Comparison of ENCODE assay signal across 14 mouse cellular contexts in the genomic region with DNA sequence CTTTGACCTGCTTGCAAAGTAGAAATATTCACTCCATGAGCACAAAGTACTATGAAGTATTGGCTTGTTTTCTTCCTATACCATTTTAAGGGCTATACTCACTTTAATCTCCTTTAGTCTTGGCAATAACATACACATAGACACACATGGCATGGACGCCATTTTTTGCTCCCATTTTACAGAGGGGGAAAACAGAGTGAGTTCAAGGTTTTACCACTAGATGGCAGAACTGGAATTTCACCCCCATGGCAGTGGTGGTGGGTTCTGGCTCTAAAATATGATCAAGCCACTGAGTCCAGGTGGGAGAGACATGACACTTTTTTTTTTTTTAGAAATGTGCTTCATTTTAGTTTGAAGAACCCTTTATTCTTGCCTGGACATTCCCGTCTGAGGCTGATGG. TPM values are rescaled to one million over a fixed set of nuclear protein-coding genes. Genes with fewer than 3 reads are reported as not detected.
A peak's percentile ranks its signal among the peaks of the same experiment; 100 is the strongest.
DNase-seq lines count a peak whose midpoint lies in the region; ATAC-seq and TF ChIP-seq lines count a peak whose summit lies in the region.
"Had no signal": no experiment of that assay in that cellular context is flagged by ENCODE, and none has a peak within 500 bp of the region (broad histone marks: within the 10 kb centered on the region; RNA-seq: fewer than 3 reads in every experiment).

No protein-coding gene starts in this region.

- no peaks in the 10 kb centered on the region for H3K9me3 ChIP-seq in intestine, postnatal 0 days (ENCODE audit: control insufficient read depth)
- H3K9me3 ChIP-seq in intestine, embryonic 16.5 days (ENCODE audit: control insufficient read depth, low read length), result no peaks in the 10 kb centered on the region
- H3K9me3 ChIP-seq in forebrain, embryonic 13.5 days (replicated peaks), result no peaks in the 10 kb centered on the region
- H3K9me3 ChIP-seq: heart, embryonic 12.5 days; limb, embryonic 15.5 days; midbrain, embryonic 15.5 days had no signal

- peaks cover 29% of the 10 kb centered on the region for H3K27me3 ChIP-seq in intestine, postnatal 0 days (replicated peaks; ENCODE audit: control insufficient read depth, insufficient read depth, low read length)
- H3K27me3 ChIP-seq in intestine, embryonic 16.5 days (replicated peaks; ENCODE audit: control insufficient read depth, insufficient read depth, low read length), result peaks cover 21% of the 10 kb centered on the region; the same call in 1 of the 2 replicates
- H3K27me3 ChIP-seq in thymus, adult 2 months (ENCODE audit: control insufficient read depth, insufficient read depth, low read length), result no peaks in the 10 kb centered on the region; the same call in 1 of the 2 replicates
- peaks cover 26% of the 10 kb centered on the region for H3K27me3 ChIP-seq in forebrain, embryonic 13.5 days
- H3K27me3 ChIP-seq: midbrain, embryonic 15.5 days had no signal

- H3K27ac ChIP-seq in intestine, postnatal 0 days (ENCODE audit: low read depth, low read length), result no peak overlapping the region
- H3K27ac ChIP-seq in intestine, embryonic 16.5 days (ENCODE audit: low read length), result no peak overlapping the region
- no peak overlapping the region for H3K27ac ChIP-seq in thymus, adult 2 months (ENCODE audit: control insufficient read depth, insufficient read depth, low read length)
- H3K27ac ChIP-seq in forebrain, embryonic 13.5 days, result no peak overlapping the region
- H3K27ac ChIP-seq: hindbrain, embryonic 14.5 days; limb, embryonic 15.5 days; midbrain, embryonic 15.5 days had no signal

- TF ChIP-seq CTCF in intestine, postnatal 0 days (IDR thresholded peaks at IDR 0.05; ENCODE audit: low read depth), result 0 out of 2 replicates have a peak, but pooled peaks have one; percentile 27
- TF ChIP-seq CTCF in thymus, adult 2 months (IDR thresholded peaks at IDR 0.05; ENCODE audit: borderline replicate concordance, control insufficient read depth, extremely low read depth, insufficient read depth, low read length, poor library complexity), result no peak

- WGBS in intestine, postnatal 0 days, result 69% methylated on average over 2 of the region's 2 CpGs
- 76% methylated on average over 2 of the region's 2 CpGs for WGBS in intestine, embryonic 16.5 days
- WGBS in thymus, adult 2 months, result 78% methylated on average over 2 of the region's 2 CpGs
- 63% methylated on average over 2 of the region's 2 CpGs for WGBS in forebrain, embryonic 13.5 days

- TF ChIP-seq POLR2A in thymus, adult 2 months (IDR thresholded peaks at IDR 0.05; ENCODE audit: control insufficient read depth, extremely low read depth, insufficient read depth, low read length, poor library complexity), result no peak

- no peak overlapping the region for H3K9ac ChIP-seq in intestine, postnatal 0 days (ENCODE audit: low read depth, low read length)
- no peak overlapping the region for H3K9ac ChIP-seq in intestine, embryonic 16.5 days (ENCODE audit: low read depth, low read length)
- no peak overlapping the region for H3K9ac ChIP-seq in forebrain, embryonic 13.5 days
- H3K9ac ChIP-seq: heart, embryonic 12.5 days; hindbrain, embryonic 14.5 days; limb, embryonic 15.5 days; midbrain, embryonic 15.5 days had no signal

- DNase-seq in thymus, adult 2 months, result peak; percentile 31
- DNase-seq in thymus, adult 18-20 months, result no peak
- peak; percentile 71 for DNase-seq in R1 (ENCODE audit: low read depth, low spot score)
- DNase-seq in heart, adult 9 months (ENCODE audit: low spot score in 2 of 2), result no peak
- DNase-seq: kidney, postnatal 14 days; retina, postnatal 1 day had no signal

- ATAC-seq in intestine, postnatal 0 days, result no peak
- ATAC-seq in intestine, embryonic 16.5 days, result no peak
- no peak for ATAC-seq in forebrain, embryonic 13.5 days
- ATAC-seq: midbrain, embryonic 15.5 days; Patski had no signal

- no peak overlapping the region for H3K4me3 ChIP-seq in intestine, postnatal 0 days (ENCODE audit: low read depth, low read length)
- no peak overlapping the region for H3K4me3 ChIP-seq in intestine, embryonic 16.5 days (ENCODE audit: low read length)
- H3K4me3 ChIP-seq in thymus, adult 2 months (ENCODE audit: control insufficient read depth, insufficient read depth, low read length), result no peak overlapping the region
- no peak overlapping the region for H3K4me3 ChIP-seq in forebrain, embryonic 13.5 days
- H3K4me3 ChIP-seq: heart, embryonic 12.5 days; limb, embryonic 15.5 days; midbrain, embryonic 15.5 days had no signal

- no peaks in the 10 kb centered on the region for H3K4me1 ChIP-seq in intestine, postnatal 0 days (replicated peaks; ENCODE audit: control insufficient read depth, insufficient read depth, low read length)
- 0 out of 2 replicates have a peak, but pooled peaks cover 4% of the 10 kb centered on the region for H3K4me1 ChIP-seq in intestine, embryonic 16.5 days (ENCODE audit: control insufficient read depth, insufficient read depth, low read length)
- peaks cover 5% of the 10 kb centered on the region for H3K4me1 ChIP-seq in thymus, adult 2 months (replicated peaks; ENCODE audit: control insufficient read depth, insufficient read depth, low read length)
- peaks cover 18% of the 10 kb centered on the region for H3K4me1 ChIP-seq in forebrain, embryonic 13.5 days

- no peak overlapping the region for H3K4me2 ChIP-seq in intestine, postnatal 0 days (replicated peaks; ENCODE audit: low read depth)
- no peak overlapping the region for H3K4me2 ChIP-seq in intestine, embryonic 16.5 days (ENCODE audit: low read depth, low read length)
- H3K4me2 ChIP-seq in forebrain, embryonic 13.5 days, result no peak overlapping the region
- H3K4me2 ChIP-seq: heart, embryonic 12.5 days; limb, embryonic 15.5 days; midbrain, embryonic 15.5 days had no signal

- H3K36me3 ChIP-seq in intestine, postnatal 0 days (ENCODE audit: control insufficient read depth, insufficient read depth), result no peaks in the 10 kb centered on the region
- no peaks in the 10 kb centered on the region for H3K36me3 ChIP-seq in intestine, embryonic 16.5 days (ENCODE audit: control insufficient read depth, insufficient read depth, low read length)
- no peaks in the 10 kb centered on the region for H3K36me3 ChIP-seq in thymus, adult 2 months (ENCODE audit: control insufficient read depth, insufficient read depth, low read length)
- no peaks in the 10 kb centered on the region for H3K36me3 ChIP-seq in forebrain, embryonic 13.5 days (ENCODE audit: poor library complexity, severe bottlenecking)
- H3K36me3 ChIP-seq: heart, embryonic 12.5 days; limb, embryonic 15.5 days; midbrain, embryonic 15.5 days had no signal

RNA-seq across cellular contexts. Expression of gene Smoc1, which starts 1.6 kb away (rescaled TPM):
- 3.9 and 4.6 TPM in 2 replicates for polyA plus RNA-seq in intestine, postnatal 0 days (2015; fragmentation: Nextera tagmentation; extraction: Ambion mirVana)
- polyA plus RNA-seq in intestine, embryonic 16.5 days (2015; fragmentation: Nextera tagmentation; extraction: Ambion mirVana), result 9.2 and 9.6 TPM in 2 replicates
- polyA plus RNA-seq in thymus, adult 2 months (2012; rRNA removed), result 41.7 and 46.1 TPM in 2 replicates
- polyA plus RNA-seq in forebrain, embryonic 13.5 days (2015; fragmentation: Nextera tagmentation; extraction: Ambion mirVana), result 6.4 and 7.3 TPM in 2 replicates

RNA-seq across cellular contexts. Expression of gene Slc10a1, which starts 56.5 kb away (rescaled TPM):
- 0.43 and 0.56 TPM in 2 replicates for polyA plus RNA-seq in intestine, postnatal 0 days (2015; fragmentation: Nextera tagmentation; extraction: Ambion mirVana)
- polyA plus RNA-seq in intestine, embryonic 16.5 days (2015; fragmentation: Nextera tagmentation; extraction: Ambion mirVana), result 0.48 and 0.70 TPM in 2 replicates
- polyA plus RNA-seq in thymus, adult 2 months (2012; rRNA removed), result 0.07 and 1.9 TPM in 2 replicates
- 0.54 and 0.62 TPM in 2 replicates for polyA plus RNA-seq in forebrain, embryonic 13.5 days (2015; fragmentation: Nextera tagmentation; extraction: Ambion mirVana)

Comparison
In these comparisons a context has a peak if more than half of its experiments do, and no peak if none do; other contexts are left out.
1. DNase-seq: peak in thymus, adult 2 months (single experiment) and R1 (single experiment); none in thymus, adult 18-20 months (0 of 2) and heart, adult 9 months (0 of 2).